Mouse (Mus musculus): ENCODE measurements around the gene Ptges2.
A peak's percentile ranks its signal among the peaks of the same experiment; 100 is the strongest.
"Not testable (repeated sequence)": the region's sequence is repeated elsewhere in the genome, so short reads cannot be mapped to it uniquely, and the experiment has no call there.

The Ptges2 gene

DNA sequence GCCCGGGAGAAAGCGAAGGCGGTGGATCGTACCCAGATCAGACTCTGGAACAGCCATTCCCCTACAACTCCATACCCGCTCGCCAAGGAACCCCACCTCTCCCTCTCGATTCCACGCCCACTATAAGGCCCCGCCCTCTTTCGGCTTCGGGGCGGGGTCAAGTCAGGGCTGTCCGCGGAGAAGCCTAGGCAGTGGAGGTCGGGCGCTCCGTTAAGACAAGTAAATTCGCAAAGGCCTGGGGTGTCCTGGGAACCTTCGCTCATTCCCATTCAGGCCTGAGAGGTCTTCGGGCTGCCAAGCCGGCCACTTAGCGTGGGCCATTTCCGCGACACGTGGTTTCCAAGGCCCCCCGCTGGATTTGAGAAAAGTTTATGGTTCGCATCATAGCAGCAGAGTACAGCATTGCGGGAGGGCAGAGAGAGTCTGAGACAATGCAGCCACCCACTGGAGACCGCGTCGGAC is at the start of gene Ptges2:
Gene Ptges2, plus strand, starts transcription at position 413 of the 462 bp plus-strand sequence.
- peak; percentile 94 to 96 for DNase-seq

DNA sequence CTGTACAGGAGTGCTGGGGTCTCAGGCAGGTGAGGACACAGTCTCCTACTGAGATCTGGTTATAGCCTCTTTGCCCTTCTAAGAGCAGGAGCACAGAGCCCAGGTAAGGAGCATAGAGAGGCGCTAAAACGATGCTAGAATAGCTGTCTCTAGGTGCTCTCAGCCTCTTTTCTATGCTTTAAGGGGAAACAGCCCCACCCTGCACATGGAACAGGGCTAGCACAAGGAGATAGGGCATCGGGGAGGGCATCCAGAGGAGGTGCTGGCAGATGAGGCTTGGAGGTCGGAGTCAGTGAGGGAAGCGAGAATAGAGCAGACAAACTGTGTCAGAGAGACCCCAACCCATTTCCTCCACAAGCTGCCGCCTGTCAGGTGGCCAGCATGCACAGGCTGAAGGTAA is 48.7 kb upstream of the Ptges2 start:
- no peak for DNase-seq

DNA sequence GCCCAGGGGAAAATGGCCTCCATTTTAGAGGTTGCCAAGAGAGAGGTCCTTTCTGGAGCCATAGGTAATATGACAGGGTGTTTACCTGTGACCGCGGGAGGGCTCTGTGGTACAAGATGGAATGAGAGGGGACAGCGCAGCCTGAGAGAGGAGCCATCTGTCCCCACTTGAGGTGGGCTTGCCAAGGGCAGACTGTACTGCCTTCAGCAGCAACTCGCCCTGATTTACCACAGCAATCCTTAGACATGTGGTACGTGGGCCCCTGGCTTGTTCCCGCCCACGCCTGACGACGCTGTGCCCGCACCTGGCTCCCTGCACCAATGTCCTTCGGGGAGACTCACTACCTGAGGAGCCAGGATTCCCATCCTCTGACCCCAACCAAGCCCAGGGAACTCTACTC is 47.4 kb upstream of the Ptges2 start:
- no peak for DNase-seq

DNA sequence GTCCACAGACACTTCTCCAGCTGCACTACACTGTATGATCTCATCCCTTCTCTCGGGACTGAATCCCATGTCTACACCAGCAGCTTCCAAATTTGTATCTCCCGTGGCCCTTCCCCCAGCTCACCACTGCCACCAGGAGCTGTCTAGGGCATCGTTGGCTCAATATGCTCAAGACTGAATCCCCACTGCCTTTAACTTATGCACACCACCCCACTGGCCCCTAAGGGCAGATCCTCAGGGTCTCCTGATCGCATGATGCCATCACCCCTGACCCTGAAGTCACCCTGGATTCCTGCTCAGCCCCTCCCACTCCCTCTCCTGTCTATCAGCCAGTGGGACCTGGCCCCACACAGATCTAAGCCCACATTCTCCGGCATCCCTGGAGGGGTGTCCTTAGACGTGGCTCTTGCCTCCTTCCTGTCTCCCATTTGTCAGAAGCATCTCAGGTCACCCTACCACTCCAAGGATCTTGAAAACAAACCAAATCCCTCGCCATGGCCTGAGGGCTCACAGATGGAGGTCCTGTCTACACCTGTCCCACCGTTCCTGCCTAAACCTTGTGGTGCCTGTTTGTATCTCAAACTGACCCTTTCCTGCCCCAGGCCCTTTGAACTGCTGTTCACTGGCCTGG is 46.0 kb upstream of the Ptges2 start:
- no peak for DNase-seq

DNA sequence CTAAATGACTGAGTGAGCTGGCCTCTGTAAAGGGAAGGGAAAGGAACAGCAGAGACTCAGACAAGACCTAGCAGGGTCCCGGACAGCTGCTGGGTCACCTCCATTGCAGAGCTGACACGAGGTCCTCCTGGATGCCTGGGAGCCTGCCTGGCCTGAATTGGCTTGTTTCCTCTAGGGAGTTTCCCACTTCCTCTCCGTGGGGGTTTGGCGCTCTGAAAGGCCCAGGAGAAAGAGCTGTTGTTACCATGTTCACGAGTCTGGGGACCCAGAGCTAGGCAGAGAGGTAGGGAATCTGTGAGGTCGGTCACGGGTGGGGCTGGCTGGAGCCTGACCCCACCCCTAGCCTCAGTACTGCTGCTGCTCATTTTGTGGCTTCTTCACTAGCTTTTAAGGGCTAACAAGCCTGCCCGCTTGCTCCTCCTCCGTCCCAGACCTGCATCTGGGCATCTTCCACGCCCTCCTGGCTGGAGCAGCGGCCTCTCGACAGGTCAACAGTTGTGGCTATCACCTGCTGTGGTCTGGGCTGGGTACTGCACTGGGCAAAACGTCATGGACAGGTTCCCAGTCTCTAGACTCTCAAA is 45.1 kb upstream of the Ptges2 start:
- DNase-seq = peak in 1 of 2 experiments; percentile 6

DNA sequence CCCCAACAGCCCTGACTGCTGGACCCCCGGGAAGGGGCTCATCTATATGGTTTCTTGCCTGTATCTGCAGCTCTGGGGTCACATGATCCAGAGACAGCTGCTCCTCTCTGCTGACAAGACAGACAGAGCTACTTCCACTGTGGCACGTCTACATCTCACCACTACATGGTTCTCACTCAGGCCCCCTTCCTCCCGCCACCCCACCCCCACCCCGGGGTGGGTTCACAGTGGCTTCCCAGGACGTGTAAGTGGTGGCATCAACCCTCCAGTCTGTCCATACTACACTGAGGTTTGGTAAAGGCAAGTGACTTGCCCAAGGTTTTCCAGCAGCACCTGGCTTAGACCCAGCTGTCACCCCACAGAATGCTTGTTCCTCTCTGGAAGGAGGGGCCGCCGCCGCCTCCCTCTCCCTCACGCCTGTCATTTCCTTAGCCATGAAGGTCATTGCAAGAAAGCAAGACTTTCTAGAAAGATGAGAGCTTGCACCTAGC is 44.2 kb upstream of the Ptges2 start:
- DNase-seq = peak in 1 of 2 experiments; percentile 10

DNA sequence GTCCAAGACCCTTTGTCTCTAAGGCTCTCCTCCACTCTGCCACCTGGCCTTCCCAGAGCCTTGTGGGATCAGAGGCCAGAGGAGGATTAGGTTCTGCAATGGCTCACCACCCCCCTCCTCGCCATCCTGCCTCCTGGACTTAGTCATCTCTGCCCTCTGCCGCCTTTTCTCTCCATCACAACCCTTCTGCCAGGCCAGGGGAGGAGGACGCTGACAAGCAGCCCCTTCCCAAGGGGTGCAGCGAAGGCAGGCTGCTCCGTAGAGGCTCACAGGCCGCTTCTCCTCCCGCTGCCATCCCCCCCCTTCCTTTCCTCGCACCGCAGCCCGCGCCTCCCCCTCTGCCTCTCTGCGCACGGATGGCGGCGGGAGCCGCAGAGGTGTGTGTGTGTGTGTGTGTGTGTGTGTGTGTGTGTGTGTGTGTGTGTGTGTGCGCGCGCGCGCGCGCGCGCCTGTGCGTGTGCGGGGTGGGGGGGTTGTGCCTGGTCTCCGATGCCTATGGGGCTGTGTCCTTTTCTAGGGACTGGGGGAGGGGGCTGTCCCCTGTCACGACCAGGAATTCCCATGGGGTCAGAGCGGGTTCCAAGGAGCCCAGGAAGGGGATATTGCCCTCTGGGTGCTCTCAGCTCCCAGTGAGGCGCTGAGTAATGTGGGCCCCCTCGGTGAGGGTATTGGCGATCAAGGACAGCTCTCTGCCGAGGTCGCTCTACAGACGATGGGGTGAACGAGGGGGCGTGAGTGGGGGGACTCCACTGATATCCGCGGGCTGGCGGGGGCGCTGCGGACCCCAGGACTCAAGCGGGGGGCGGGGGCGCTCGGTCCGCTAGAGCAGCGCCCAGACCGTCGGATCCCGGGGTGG is 43.3 kb upstream of the Ptges2 start, which contains the start of gene Ciz1:
Gene Ciz1, plus strand, starts transcription at position 177 of the 856 bp plus-strand sequence.
- peak; percentile 30 to 39 for DNase-seq

DNA sequence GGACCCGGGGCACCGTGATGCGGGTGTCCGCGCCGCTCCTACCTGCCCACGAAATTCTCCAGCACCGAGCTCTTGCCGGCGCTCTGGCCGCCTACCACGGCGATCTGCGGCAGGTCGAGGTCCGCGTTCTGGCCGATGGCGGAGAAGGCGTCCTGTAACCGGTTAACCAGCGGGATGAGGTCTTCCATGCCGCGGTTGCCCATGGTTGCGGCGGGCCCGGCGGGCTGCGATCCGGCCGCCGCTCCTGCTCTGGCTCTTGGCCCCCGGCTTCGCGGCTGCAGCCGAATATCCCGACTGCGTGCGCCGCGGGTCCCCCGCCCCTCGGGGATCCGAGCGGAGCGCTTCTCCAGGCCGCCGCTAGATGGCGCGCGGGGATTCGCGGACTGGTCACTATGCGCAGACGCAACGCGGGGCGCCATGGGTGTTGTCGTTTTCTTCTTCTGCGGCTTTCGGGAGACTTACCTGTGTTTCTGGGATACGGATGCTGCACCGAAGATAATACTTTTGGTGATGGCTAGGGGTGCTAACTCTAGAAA is 42.6 kb upstream of the Ptges2 start, which contains the start of gene Dnm1:
Gene Dnm1, minus strand, starts transcription at position 332 of the 536 bp plus-strand sequence.
- peak; percentile 94 for DNase-seq

DNA sequence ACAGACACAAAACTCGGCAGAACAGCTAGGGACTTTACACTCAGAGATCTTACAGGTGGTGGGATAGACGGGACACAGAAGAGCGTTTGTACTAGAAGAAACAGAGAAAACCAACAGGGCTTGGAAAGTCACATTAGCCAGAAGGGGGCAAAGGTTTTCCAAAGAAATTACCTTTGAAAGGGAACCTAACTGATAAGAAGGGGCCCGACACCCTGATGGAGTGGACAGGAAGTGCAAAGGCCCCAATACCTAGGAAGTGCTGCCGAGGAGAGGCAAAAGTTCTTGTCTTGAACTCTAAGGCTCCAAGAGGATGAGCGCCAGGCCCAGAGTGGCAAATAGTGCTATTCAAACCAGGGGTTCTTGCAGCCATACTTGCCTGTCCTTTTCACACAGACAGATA is 41.9 kb upstream of the Ptges2 start:
- DNase-seq = no peak

DNA sequence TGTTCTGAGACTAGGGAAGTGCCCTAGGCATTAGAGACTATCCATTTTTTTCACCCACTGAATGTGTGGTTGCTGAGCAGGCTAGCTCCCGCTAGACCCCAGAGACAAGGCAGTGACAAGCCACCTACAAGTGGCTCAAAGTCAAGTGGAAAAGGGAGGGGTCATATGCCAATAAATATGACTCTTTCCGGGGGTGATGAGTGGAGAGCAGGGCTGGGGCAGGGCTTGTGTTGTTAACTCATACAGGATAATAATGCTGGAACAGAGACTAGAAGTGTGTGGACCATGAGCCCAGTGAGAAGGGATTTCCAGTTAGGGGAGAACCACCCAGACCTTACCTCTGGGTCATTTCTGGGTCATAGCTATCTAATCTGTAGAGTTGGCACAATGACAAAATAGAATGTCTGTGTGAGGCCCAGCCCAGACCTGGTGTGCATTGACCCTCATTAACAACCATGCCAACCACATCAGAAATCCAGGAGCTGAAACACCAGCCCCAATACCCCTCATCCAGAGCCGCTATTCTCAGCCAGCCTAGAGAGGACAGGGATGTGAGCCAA is 41.3 kb upstream of the Ptges2 start:
- DNase-seq = no peak

DNA sequence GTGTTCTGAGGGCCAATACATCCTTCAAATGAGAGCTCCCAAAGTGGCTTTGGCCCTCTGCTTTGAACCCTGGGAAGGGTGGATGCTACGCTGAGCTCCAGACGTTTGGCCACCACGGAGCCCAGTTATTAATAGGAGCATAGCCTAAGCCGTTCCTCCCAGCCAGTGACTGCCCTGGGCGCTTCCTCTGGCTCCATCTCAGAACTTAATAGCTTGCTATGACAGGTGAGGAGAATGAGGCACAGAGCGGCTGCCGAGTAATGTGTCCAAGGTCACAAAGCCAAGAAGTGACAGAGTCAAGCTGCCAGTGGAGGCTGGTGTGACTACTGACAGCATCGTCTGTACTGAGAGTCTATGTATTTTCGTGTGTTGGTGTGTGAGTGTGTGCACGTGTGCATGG is 39.5 kb upstream of the Ptges2 start:
- no peak for DNase-seq

DNA sequence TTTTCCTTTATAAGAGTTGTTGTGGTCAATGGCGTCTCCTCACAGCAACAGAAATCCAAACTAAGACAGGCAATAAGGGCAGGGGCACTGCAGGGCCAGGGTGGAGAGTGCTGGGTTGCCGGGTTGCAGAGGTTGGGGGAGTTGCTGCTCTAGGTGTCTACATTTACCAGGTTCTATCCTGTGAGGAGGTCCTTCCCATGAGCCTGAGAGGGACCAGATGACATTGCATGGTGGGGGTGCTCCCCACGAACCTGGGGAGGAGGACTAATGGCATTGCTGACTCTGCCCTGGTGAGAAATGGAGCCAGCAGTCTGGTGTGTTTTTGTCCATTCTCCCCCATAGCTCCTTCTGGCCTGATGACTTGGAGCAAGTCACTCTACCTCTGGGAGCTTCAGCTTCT is 38.0 kb upstream of the Ptges2 start:
- no peak for DNase-seq

DNA sequence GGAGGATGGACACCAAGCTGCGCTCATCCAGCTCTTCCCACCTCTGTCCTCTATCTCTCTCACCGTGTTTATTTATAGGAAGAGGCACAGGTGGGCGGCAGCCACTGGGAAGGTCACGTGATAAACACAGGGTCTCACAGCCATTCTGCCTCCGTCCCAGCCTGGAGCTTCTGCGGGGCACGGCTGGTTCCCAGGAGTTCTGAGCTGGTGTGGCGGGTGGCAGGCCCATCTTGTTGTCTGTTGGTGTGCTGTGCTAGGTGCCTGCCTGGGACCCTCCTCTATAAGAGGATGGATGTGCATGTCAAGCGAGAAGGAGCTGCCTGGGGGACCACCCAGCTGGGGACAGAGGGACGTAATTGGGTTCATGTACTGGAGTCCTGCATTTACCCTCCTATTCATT is 37.3 kb upstream of the Ptges2 start:
- no peak for DNase-seq

DNA sequence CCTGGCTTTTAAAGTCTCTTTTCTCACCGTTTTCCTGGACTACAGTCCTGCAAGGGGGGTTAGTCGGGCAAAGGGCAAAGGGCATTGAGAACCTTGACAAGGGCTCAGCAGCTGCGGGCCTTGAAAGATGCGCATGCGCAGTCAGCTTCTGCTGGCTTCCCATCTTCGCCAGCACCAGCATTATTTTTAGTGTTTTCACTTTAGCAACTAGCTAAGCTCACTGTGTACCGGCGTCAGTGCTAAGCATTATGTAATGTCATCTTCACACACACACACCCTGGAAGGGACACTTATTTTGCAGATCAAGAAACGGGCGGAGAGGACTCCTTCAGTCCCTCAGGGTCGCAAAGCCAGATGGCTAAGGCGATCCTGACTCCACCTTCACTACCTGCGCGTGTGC is 35.0 kb upstream of the Ptges2 start:
- DNase-seq = peak; percentile 66 to 67

DNA sequence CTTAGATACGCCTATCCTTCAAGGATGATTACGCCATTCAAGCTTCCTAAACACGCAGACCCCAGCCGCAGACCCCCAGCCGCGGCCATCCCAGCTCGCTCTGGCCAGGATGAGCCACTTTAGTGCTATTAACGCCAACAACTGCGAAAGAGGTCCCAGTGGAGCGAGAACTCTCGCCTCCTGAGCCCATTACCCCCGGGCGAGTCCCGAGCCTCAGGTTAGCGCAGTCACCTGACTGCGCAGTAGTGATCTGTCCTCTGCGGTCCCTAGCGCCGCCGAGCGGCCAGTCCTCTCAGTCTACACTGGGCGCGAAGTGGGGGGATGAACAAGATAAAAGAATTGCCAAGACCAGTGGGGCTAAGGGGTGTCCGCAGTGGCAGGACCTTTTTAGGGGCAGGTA is 34.3 kb upstream of the Ptges2 start:
- peak; percentile 77 to 79 for DNase-seq

DNA sequence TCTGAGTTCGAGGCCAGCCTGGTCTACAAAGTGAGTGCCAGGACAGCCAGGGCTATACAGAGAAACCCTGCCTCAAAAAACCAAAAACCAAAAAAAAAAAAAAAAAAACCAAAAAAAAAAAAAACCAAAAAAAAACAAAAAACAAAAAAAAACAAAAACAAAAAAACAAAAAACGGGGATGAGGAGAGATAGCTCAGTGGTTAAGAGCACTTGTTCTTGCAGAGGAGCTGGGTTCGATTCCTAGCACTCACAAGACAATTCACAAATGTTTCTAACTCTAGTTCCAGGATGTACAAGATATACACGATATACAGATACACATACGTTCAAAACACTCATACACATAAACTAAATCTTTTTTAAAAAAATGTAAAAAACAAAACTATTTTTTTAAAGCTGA is 33.4 kb upstream of the Ptges2 start:
- DNase-seq = not testable (repeated sequence)

DNA sequence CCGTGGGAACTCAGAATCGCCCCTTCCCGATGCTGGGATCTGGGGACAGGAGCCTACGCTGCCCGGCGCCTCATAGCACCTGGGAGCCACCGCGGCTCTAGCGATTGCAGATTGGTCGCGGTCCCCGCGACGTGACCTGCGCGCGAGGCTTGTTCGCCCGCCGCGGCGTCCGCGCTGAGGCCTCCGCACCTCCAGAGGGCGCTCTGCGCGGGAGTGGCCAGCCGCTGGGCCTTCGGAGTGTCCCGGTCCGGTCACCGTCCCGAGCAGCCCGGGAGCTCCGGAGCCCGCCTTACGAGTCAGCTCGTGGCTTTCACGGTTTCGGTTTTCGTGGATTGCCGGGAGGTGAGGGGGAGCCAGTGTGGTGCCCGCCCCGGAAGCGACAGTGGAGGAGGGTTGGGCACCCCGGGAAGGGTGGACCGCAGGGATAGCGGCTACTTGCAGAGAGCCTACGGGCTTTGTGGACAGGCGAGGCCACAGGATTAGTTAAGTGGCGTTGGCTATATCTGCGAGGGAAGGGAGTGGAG is 32.8 kb upstream of the Ptges2 start:
- peak; percentile 93 to 95 for DNase-seq

DNA sequence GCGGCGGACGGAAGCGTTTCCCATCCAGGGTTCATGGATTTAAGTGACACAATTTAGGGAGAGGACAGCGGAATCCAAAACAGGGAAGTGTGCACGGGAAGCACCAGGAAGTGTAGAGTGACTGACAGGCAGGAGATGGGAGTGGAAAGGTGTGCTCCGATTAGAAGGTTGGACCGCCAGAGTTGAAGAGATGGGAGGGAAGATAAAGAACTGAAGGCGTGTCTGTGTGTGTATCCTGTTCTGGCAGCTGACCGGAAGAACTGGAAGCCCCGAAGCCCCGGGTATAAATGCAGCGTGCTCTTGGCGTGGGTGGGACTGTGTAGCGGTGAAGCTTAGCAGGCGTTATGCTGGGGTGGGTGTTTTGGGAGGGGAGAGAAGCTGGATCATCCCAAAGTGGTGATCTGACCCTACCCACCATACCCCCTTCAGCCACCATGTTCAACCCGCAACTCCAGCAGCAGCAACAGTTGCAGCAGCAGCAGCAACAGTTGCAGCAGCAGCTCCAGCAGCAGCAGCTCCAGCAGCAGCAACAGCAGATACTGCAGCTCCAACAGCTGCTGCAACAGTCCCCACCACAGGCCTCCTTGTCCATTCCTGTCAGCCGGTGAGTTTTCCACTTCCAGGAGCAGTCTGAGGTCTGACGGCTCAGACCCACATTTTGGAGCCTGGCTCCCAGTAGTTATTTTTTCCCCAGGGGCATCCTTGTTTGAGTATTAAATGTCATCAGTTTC is 32.2 kb upstream of the Ptges2 start:
- DNase-seq = peak; percentile 31 to 34

DNA sequence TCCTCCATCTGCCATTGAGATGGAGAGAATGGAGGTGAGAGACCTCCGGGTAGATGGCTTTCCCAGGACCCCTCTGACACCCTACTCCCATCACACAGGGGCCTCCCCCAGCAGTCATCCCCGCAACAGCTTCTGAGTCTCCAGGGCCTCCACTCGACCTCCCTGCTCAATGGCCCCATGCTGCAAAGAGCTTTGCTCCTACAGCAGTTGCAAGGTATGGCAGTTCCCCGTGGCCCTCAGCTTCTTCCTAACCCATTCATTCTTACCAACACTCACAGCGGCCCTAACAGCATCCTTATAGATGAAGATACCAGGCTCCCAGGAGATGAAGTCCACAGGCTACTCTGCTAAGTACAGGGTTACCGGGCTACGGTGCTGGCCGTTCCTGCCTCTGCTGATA is 31.6 kb upstream of the Ptges2 start:
- DNase-seq = no peak

DNA sequence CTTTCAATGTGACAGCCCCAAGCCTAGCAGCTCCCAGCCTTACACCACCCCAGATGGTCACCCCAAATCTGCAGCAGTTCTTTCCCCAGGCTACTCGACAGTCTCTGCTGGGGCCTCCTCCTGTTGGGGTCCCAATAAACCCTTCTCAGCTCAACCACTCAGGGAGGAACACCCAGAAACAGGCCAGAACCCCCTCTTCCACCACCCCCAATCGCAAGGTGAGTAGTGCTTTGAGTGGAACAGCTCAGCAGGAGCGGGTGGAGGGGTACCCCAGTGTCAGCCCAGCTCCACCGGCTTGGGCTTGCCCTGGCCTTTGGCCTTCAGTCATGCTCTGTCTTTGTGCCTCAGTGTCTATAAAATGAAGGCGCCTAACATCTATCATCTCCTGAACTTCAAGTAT is 28.4 kb upstream of the Ptges2 start:
- DNase-seq = no peak

DNA sequence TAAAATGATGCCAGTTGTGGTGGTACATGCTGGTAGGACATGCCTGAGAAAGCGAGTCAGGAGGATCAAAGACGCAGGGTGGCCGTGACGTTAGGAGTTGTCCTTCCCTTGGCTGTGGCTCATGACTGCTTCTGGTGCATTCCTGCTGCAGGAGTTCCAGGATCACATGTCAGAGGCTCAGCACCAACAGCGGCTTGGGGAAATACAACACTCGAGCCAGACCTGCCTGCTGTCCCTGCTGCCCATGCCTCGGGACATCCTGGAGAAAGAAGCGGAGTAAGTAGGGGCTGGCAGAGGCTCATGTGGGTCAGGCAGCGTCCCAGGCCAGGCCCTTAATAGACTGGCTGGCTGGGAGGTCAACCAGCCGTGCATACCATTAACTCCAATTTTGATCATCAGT is 21.5 kb upstream of the Ptges2 start:
- no peak for DNase-seq
